Mouse (Mus musculus) WW6 (cell line): ENCODE measurements around the gene 4930550L24Rik.

ENCODE experiments used
- DNase-seq: peaks from one replicate; pipeline ENCODE4 v3.0.0-alpha.2; 2013; ENCODE audit warnings: low read depth, low spot score

The 4930550L24Rik gene

DNA sequence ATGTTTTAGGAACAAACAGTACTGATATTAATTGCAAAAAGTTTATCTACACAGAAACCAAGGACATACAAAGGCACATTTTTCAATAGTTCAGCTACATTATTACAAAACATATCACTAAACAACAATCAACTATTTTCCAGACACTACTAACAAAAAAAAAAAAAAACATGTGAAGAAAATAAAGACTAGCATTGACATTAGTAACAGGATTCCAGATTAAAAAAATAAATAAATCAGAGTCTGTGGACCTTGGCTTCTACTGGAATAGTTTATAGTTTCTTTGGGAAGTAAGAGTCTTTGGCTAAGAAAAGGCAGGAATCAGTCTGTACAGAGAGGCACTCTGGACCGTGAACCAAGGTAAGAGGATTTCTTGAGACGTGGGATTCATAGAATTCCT, at the start of gene 4930550L24Rik:
4930550L24Rik (plus strand) TSS at position 301 of the 400 bp plus-strand sequence.
- no peak for DNase-seq

DNA sequence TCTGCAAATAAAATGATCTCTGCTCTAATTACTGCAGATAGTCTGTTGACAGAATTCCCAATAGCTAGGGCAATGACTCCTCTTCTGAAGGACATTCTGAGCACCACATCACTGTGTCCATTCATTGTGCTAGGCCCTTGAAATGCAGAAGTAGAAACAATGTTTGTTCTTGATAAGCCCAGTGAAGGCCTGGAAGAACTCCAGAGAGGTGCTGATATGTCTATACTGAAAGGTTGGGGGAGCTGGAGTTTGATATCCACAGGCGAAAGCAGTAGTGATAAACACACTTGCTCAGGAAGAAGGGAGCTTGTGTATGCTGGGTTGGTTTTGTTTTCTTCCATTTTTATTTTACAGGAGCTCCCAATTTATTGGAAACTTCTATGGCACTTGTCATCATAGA, 8.4 kb upstream of the 4930550L24Rik start:
- DNase-seq = no peak

DNA sequence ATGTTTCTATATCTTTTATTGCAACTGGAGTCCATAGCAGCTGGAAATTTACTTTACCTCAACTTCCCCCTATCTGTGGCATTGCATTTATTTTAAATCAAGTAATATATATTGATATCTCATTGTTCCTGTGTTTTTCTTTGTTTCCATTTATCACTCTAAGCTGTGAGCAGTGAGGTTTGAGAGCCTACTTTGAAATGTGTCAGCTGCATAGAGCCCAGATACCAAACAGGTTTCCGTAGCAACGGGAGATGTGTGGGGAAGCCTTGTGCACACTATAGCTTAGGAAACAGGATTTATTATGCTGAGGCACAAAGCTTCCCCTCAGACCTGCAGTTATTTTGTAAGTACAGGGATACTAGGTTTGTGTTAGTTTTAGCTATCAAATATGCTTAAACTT, 58.8 kb downstream of the 4930550L24Rik start:
- DNase-seq = no peak
